Mouse (Mus musculus): ENCODE data around the gene Nxf3. TPM values are rescaled to one million over a fixed set of nuclear protein-coding genes. Genes with fewer than 3 reads are reported as not detected.
"Not testable (repeated sequence)": the region's sequence is repeated elsewhere in the genome, so short reads cannot be mapped to it uniquely, and the experiment has no call there.

Nxf3 gene
- total and polyA plus RNA-seq, 3 experiments: 0.04 TPM; not detected in 2

DNA sequence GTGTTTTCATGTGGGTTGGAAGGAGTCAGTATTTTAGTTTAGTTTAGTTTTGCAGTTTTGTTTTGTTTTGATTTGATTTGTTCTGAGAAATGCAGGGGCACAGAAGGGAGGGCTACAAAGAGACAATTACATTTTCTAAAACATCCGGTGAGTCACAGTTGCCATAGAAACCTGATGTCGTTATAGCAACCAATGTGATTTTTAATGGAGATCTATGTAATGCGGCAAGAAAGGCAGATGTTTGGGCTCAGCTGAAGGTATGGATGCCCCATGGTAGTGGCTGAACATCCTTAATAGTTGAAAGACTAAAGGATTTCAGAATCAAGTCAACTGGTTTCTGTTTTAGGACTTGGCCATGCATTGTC is 19.7 kb upstream of the Nxf3 start:
- 49% methylated on average over 3 of the region's 3 CpGs for WGBS
- intact Hi-C loops (cut with DNase I): no loop called here

GRCm38 (mm10) chrX:136104046-136104723 is 19.1 kb upstream of the Nxf3 start:
- Histone ChIP-seq H3K79me2 (replicated peaks; ENCODE audit: control insufficient read depth, insufficient read depth, low read length) (no peaks in the 10 kb centered on the region), H3K9ac (ENCODE audit: low read depth, low read length) (no peak overlapping the region), H3K4me1 (ENCODE audit: control insufficient read depth, insufficient read depth, low read length) (no peaks in the 10 kb centered on the region), H3K4me3 (no peak overlapping the region), H3K27me3 (ENCODE audit: control insufficient read depth, insufficient read depth, low read length) (no peaks in the 10 kb centered on the region), H3K27ac (no peak overlapping the region), H3K36me3 (ENCODE audit: control insufficient read depth, insufficient read depth, low read length) (no peaks in the 10 kb centered on the region)
- intact Hi-C loops (cut with DNase I): no loop called here
- TF ChIP-seq POLR2A (IDR thresholded peaks at IDR 0.05; ENCODE audit: insufficient read depth, low read depth, low read length): no peak
- no peak for TF ChIP-seq CTCF (IDR thresholded peaks at IDR 0.05)
- no peak for TF ChIP-seq EP300 (IDR thresholded peaks at IDR 0.05; ENCODE audit: insufficient read depth, low read depth, low read length)
- DNase-seq: no peak
- WGBS: 70% methylated on average over 4 of the region's 4 CpGs

More for the DNA sequence above, 19.7 kb upstream of the Nxf3 start:
- DNase-seq: no peak
- Histone ChIP-seq H3K4me3 (no peak overlapping the region), H3K9ac (ENCODE audit: low read depth, low read length) (no peak overlapping the region), H3K4me1 (ENCODE audit: control insufficient read depth, insufficient read depth, low read length) (no peaks in the 10 kb centered on the region), H3K36me3 (ENCODE audit: control insufficient read depth, insufficient read depth, low read length) (no peaks in the 10 kb centered on the region), H3K79me2 (replicated peaks; ENCODE audit: control insufficient read depth, insufficient read depth, low read length) (no peaks in the 10 kb centered on the region), H3K27me3 (ENCODE audit: control insufficient read depth, insufficient read depth, low read length) (no peaks in the 10 kb centered on the region), H3K27ac (no peak overlapping the region)
- TF ChIP-seq CTCF (IDR thresholded peaks at IDR 0.05): no peak
- TF ChIP-seq POLR2A (IDR thresholded peaks at IDR 0.05; ENCODE audit: insufficient read depth, low read depth, low read length): no peak
- TF ChIP-seq EP300 (IDR thresholded peaks at IDR 0.05; ENCODE audit: insufficient read depth, low read depth, low read length): no peak

- Histone ChIP-seq H3K36me3 (ENCODE audit: control insufficient read depth, insufficient read depth, low read length) (no peaks in the 10 kb centered on the region), H3K4me3 (no peak overlapping the region), H3K27ac (no peak overlapping the region), H3K79me2 (replicated peaks; ENCODE audit: control insufficient read depth, insufficient read depth, low read length) (no peaks in the 10 kb centered on the region), H3K4me1 (ENCODE audit: control insufficient read depth, insufficient read depth, low read length) (no peaks in the 10 kb centered on the region), H3K9ac (ENCODE audit: low read depth, low read length) (no peak overlapping the region), H3K27me3 (ENCODE audit: control insufficient read depth, insufficient read depth, low read length) (no peaks in the 10 kb centered on the region)
- TF ChIP-seq POLR2A (IDR thresholded peaks at IDR 0.05; ENCODE audit: insufficient read depth, low read depth, low read length) (no peak), EP300 (IDR thresholded peaks at IDR 0.05; ENCODE audit: insufficient read depth, low read depth, low read length) (no peak), CTCF (IDR thresholded peaks at IDR 0.05) (no peak)
- 40% methylated on average over 2 of the region's 2 CpGs for WGBS
- intact Hi-C loops (cut with DNase I): no loop called here
- no peak for DNase-seq
These were observed 9.4 kb upstream of the Nxf3 start for GRCm38 (mm10) chrX:136094421-136094820.

GRCm38 (mm10) chrX:136092497-136093279 is 7.6 kb upstream of the Nxf3 start:
- no peak overlapping the region for H3K9ac ChIP-seq (ENCODE audit: low read depth, low read length)
- no peaks in the 10 kb centered on the region for H3K36me3 ChIP-seq (ENCODE audit: control insufficient read depth, insufficient read depth, low read length)
- H3K27ac ChIP-seq: no peak overlapping the region
- intact Hi-C loops (cut with DNase I): no loop called here
- H3K27me3 ChIP-seq (ENCODE audit: control insufficient read depth, insufficient read depth, low read length): no peaks in the 10 kb centered on the region
- H3K4me1 ChIP-seq (ENCODE audit: control insufficient read depth, insufficient read depth, low read length): no peaks in the 10 kb centered on the region
- H3K4me3 ChIP-seq: no peak overlapping the region
- 35% methylated on average over 2 of the region's 2 CpGs for WGBS
- H3K79me2 ChIP-seq (replicated peaks; ENCODE audit: control insufficient read depth, insufficient read depth, low read length): no peaks in the 10 kb centered on the region
- DNase-seq: no peak
- TF ChIP-seq EP300 (IDR thresholded peaks at IDR 0.05; ENCODE audit: insufficient read depth, low read depth, low read length): no peak
- no peak for TF ChIP-seq CTCF (IDR thresholded peaks at IDR 0.05)
- no peak for TF ChIP-seq POLR2A (IDR thresholded peaks at IDR 0.05; ENCODE audit: insufficient read depth, low read depth, low read length)

GRCm38 (mm10) chrX:136068020-136068419 is 17.0 kb downstream of the Nxf3 start, which contains the start of gene Bex2:
Gene Bex2 (minus strand): TSS chrX:136068236.
- H3K79me2 ChIP-seq (replicated peaks; ENCODE audit: control insufficient read depth, insufficient read depth, low read length); intact Hi-C loops (cut with DNase I); H3K4me3 ChIP-seq; H3K27ac ChIP-seq; H3K27me3 ChIP-seq (ENCODE audit: control insufficient read depth, insufficient read depth, low read length); H3K36me3 ChIP-seq (ENCODE audit: control insufficient read depth, insufficient read depth, low read length); H3K9ac ChIP-seq (ENCODE audit: low read depth, low read length); H3K4me1 ChIP-seq (ENCODE audit: control insufficient read depth, insufficient read depth, low read length); DNase-seq: not testable (repeated sequence)
- 8% methylated on average over 2 of the region's 32 CpGs for WGBS

DNA sequence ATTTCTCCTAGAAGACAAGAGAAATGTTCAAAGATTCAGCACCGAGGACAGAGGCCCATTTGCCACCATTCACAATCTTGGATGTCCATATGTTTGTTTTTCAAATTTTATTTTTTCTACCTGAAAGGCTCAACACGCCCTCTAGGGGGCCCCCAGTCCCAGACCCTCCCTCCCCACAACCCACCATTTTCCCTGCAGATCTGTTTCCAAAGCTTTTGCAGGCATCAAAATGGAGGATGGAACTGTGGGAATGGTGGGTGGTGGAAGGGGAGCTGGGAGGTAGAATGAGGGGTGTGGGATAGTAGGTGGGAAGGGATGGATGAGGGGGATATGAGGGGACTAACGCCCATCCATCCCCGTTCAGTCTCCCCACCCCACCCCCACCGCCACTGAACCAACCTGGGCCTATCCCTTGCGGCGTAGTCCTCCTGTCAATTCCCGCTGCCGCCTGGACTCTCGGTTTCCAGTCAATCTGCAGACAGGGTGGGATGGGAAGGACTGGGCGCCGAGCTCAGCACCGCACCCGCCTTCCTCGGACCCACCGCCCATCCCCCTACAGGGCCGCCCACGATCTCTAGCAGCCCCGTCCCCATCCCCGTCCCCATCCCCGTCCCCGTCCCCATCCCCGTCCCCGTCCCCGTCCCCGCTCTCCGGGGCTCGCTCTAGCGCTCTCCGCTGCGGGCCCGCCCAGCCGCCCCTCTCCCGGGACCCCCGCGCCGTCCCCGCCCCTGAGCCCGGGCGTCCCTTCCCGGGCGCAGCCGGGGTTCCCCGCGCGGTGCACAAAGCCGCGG is 17.7 kb downstream of the Nxf3 start:
- H3K27ac ChIP-seq; H3K9ac ChIP-seq (ENCODE audit: low read depth, low read length); H3K4me1 ChIP-seq (ENCODE audit: control insufficient read depth, insufficient read depth, low read length); H3K4me3 ChIP-seq; DNase-seq; H3K36me3 ChIP-seq (ENCODE audit: control insufficient read depth, insufficient read depth, low read length); H3K79me2 ChIP-seq (replicated peaks; ENCODE audit: control insufficient read depth, insufficient read depth, low read length); intact Hi-C loops (cut with DNase I); H3K27me3 ChIP-seq (ENCODE audit: control insufficient read depth, insufficient read depth, low read length): not testable (repeated sequence)
- 20% methylated on average over 14 of the region's 48 CpGs for WGBS

Data from heart, adult 2 months (tissue).